ENCODE assay signal across 25 mouse cellular contexts in the genomic region with DNA sequence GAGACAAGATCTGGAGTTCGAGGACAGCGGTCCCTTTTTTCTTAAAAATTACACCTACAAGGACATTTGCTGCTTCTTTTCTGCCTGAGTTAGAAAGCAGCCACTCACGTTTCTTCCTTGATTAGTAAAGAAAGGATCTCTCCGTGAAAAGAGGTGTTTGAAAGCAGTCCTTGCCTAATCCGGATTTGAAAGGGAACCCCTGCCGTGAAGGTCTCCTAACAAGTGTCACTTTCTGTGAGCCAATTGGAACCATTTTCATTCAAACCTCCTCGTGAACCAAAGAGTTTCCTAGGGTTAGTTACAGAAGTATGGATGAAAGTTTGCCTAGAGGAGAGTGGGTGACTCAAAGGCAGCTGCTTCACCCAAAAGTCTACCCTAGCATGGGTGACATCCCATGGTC. TPM values are rescaled to one million over a fixed set of nuclear protein-coding genes. Genes with fewer than 3 reads are reported as not detected.
DNase-seq lines count a peak whose midpoint lies in the region; ATAC-seq and TF ChIP-seq lines count a peak whose summit lies in the region.
"Had no signal": no experiment of that assay in that cellular context is flagged by ENCODE, and none has a peak within 500 bp of the region (broad histone marks: within the 10 kb centered on the region; RNA-seq: fewer than 3 reads in every experiment).

No protein-coding gene starts in this region.

- no peak overlapping the region for H3K27ac ChIP-seq in hindbrain, embryonic 11.5 days (ENCODE audit: low read depth, low read length)
- H3K27ac ChIP-seq in hindbrain, embryonic 14.5 days, result no peak overlapping the region
- H3K27ac ChIP-seq in ES-E14 (ENCODE audit: insufficient read depth, low read depth, low read length, poor library complexity, severe bottlenecking), result no peak overlapping the region
- H3K27ac ChIP-seq: embryonic facial prominence, embryonic 13.5 days; gastrocnemius, adult 2 months; hindbrain, embryonic 10.5 days had no signal

- H3K4me1 ChIP-seq in hindbrain, embryonic 11.5 days (replicated peaks; ENCODE audit: control insufficient read depth, insufficient read depth, low read length), result no peaks in the 10 kb centered on the region
- no peaks in the 10 kb centered on the region for H3K4me1 ChIP-seq in hindbrain, embryonic 14.5 days (replicated peaks; ENCODE audit: control insufficient read depth, insufficient read depth, low read length)
- peaks cover 0 to 5% of the 10 kb centered on the region in 2 experiments; a peak in 2 of 4 replicates for H3K4me1 ChIP-seq in ES-E14 (ENCODE audit: control insufficient read depth in 2 of 2, insufficient read depth in 2 of 2, low read length in 2 of 2, poor library complexity in 1 of 2)
- H3K4me1 ChIP-seq: embryonic facial prominence, embryonic 13.5 days; hindbrain, embryonic 10.5 days had no signal

- H3K27me3 ChIP-seq in hindbrain, embryonic 11.5 days (ENCODE audit: control insufficient read depth, insufficient read depth, low read length), result no peaks in the 10 kb centered on the region
- H3K27me3 ChIP-seq in hindbrain, embryonic 14.5 days (ENCODE audit: control insufficient read depth, insufficient read depth, low read length), result no peaks in the 10 kb centered on the region
- H3K27me3 ChIP-seq: embryonic facial prominence, embryonic 13.5 days; heart, embryonic 12.5 days had no signal

- no peaks in the 10 kb centered on the region for H3K9me3 ChIP-seq in hindbrain, embryonic 11.5 days (ENCODE audit: control insufficient read depth, low read length)
- no peaks in the 10 kb centered on the region for H3K9me3 ChIP-seq in hindbrain, embryonic 14.5 days (ENCODE audit: control insufficient read depth, low read length)
- no peaks in the 10 kb centered on the region for H3K9me3 ChIP-seq in ES-E14 (ENCODE audit: control insufficient read depth, insufficient read depth, low read depth, low read length)
- H3K9me3 ChIP-seq: embryonic facial prominence, embryonic 13.5 days; heart, embryonic 12.5 days; hindbrain, embryonic 10.5 days had no signal

- DNase-seq in embryo, embryonic 10.5 days (ENCODE audit: low spot score), result peak; percentile 4
- no peak for DNase-seq in embryo, embryonic 11 days
- peak; percentile 0 for DNase-seq in hindbrain, embryonic 11.5 days (ENCODE audit: low spot score)
- no peak for DNase-seq in hindbrain, embryonic 14.5 days (ENCODE audit: low spot score)
- peak; percentile 24 for DNase-seq in ES-E14 (ENCODE audit: low read depth, low spot score)
- DNase-seq in left cerebral cortex, postnatal 14 days (ENCODE audit: low spot score in 2 of 2), result no peak
- no peak for DNase-seq in cerebellum, postnatal 4 days (ENCODE audit: low spot score in 2 of 2)
- DNase-seq: adrenal gland, postnatal 10 days; cerebellum, adult 11-12 months; cerebellum, adult 9-10 months; cerebellum, postnatal 25 days; gastrocnemius, adult 2 months; gastrocnemius, postnatal 25 days had no signal

- intact Hi-C loops in left cerebral cortex, postnatal 14 days (cut with DNase I), result no loop called here

- in situ Hi-C loops in ES-E14 (cut with MboI; ENCODE audit: low sequenced_read_pairs in 2 of 2, unreplicated experiment in 2 of 2), result no loop called here

- no peak overlapping the region for H3K4me2 ChIP-seq in hindbrain, embryonic 11.5 days (replicated peaks; ENCODE audit: low read depth, low read length)
- H3K4me2 ChIP-seq in hindbrain, embryonic 14.5 days (replicated peaks), result no peak overlapping the region
- H3K4me2 ChIP-seq: embryonic facial prominence, embryonic 13.5 days; heart, embryonic 12.5 days had no signal

- WGBS in hindbrain, embryonic 11.5 days, result 25% methylated on average over 7 of the region's 7 CpGs
- WGBS in hindbrain, embryonic 14.5 days, result 22% methylated on average over 7 of the region's 7 CpGs

- no peak overlapping the region for H3K4me3 ChIP-seq in hindbrain, embryonic 11.5 days (ENCODE audit: low read depth, low read length)
- no peak overlapping the region for H3K4me3 ChIP-seq in hindbrain, embryonic 14.5 days (replicated peaks; ENCODE audit: low read length)
- no peak overlapping the region for H3K4me3 ChIP-seq in ES-E14 (ENCODE audit: insufficient read depth in 1 of 2, low read depth in 1 of 2, low read length in 2 of 2, poor library complexity in 1 of 2, severe bottlenecking in 1 of 2)
- H3K4me3 ChIP-seq: embryonic facial prominence, embryonic 13.5 days; gastrocnemius, adult 2 months; heart, embryonic 12.5 days; hindbrain, embryonic 10.5 days had no signal

- no peaks in the 10 kb centered on the region for H3K36me3 ChIP-seq in hindbrain, embryonic 11.5 days (ENCODE audit: control insufficient read depth, insufficient read depth, low read length)
- no peaks in the 10 kb centered on the region for H3K36me3 ChIP-seq in hindbrain, embryonic 14.5 days (replicated peaks; ENCODE audit: control insufficient read depth, insufficient read depth)
- H3K36me3 ChIP-seq in ES-E14 (ENCODE audit: control insufficient read depth, insufficient read depth, low read length, poor library complexity, severe bottlenecking), result no peaks in the 10 kb centered on the region
- H3K36me3 ChIP-seq: embryonic facial prominence, embryonic 13.5 days; heart, embryonic 12.5 days; hindbrain, embryonic 10.5 days had no signal

- no peak overlapping the region for H3K9ac ChIP-seq in hindbrain, embryonic 11.5 days (ENCODE audit: low read depth, low read length)
- no peak overlapping the region for H3K9ac ChIP-seq in hindbrain, embryonic 14.5 days
- no peak overlapping the region for H3K9ac ChIP-seq in ES-E14 (ENCODE audit: insufficient read depth, low read depth, low read length, poor library complexity, severe bottlenecking)
- H3K9ac ChIP-seq: embryonic facial prominence, embryonic 13.5 days; heart, embryonic 12.5 days had no signal

- no peak for ATAC-seq in hindbrain, embryonic 11.5 days (ENCODE audit: low FRiP score)
- no peak for ATAC-seq in hindbrain, embryonic 14.5 days (ENCODE audit: low FRiP score)
- ATAC-seq: hindbrain, embryonic 16.5 days; inflammation-experienced regulatory T-cells, adult 6 months; intestine, postnatal 0 days had no signal

TF ChIP-seq in ES-E14, 5 proteins besides CTCF, POLR2A, EP300 and RAD21:
- TF ChIP-seq CHD2 (IDR thresholded peaks at IDR 0.05; ENCODE audit: low read depth, low read length), result no peak
- no peak for TF ChIP-seq ZC3H11A (IDR thresholded peaks at IDR 0.05; ENCODE audit: borderline replicate concordance, low read depth, low read length)
- TF ChIP-seq MAFK (IDR thresholded peaks at IDR 0.05; ENCODE audit: insufficient read depth, low read depth, low read length), result no peak
- TF ChIP-seq ZNF384 (IDR thresholded peaks at IDR 0.05; ENCODE audit: low read depth, low read length), result no peak
- TF ChIP-seq HCFC1 (IDR thresholded peaks at IDR 0.05; ENCODE audit: borderline replicate concordance, insufficient read depth, low read length), result no peak

RNA-seq across cellular contexts. Expression of a gene that starts 32.5 kb away (rescaled TPM):
- 1.6 and 2.1 TPM in 2 replicates for polyA plus RNA-seq in hindbrain, embryonic 11.5 days (2014; fragmentation: Nextera tagmentation; extraction: Ambion mirVana)
- polyA plus RNA-seq in hindbrain, embryonic 14.5 days (2014; fragmentation: Nextera tagmentation; extraction: Ambion mirVana), result 9.0 and 9.7 TPM in 2 replicates
- 0.04 TPM in 1 of 2 replicates, not detected in the other for total RNA-seq in ES-E14 (2012; rRNA removed)
- total RNA-seq in left cerebral cortex, postnatal 14 days (2021), result 10 to 100 TPM; 23.0 to 27.3 TPM
- total RNA-seq: granulocyte monocyte progenitor cell, adult 5-6 weeks had no signal
- polyA plus RNA-seq: C2C12; inflammation-experienced regulatory T-cells, adult 6 months had no signal

RNA-seq across cellular contexts. Expression of a gene that starts 41.5 kb away (rescaled TPM):
- 0.31 TPM in 1 of 2 replicates, not detected in the other for polyA plus RNA-seq in hindbrain, embryonic 11.5 days (2014; fragmentation: Nextera tagmentation; extraction: Ambion mirVana)
- polyA plus RNA-seq in hindbrain, embryonic 14.5 days (2014; fragmentation: Nextera tagmentation; extraction: Ambion mirVana), result 1.3 and 2.5 TPM in 2 replicates
- not detected in 2 replicates for total RNA-seq in ES-E14 (2012; rRNA removed)
- 1 to 10 TPM; 3.8 to 5.1 TPM for total RNA-seq in left cerebral cortex, postnatal 14 days (2021)
- total RNA-seq: adrenal gland, postnatal 4 days; gastrocnemius, adult 2 months; gastrocnemius, postnatal 25 days; granulocyte monocyte progenitor cell, adult 5-6 weeks; heart, adult 8-10 months; heart, postnatal 25 days had no signal
- polyA plus RNA-seq: C2C12; embryonic facial prominence, embryonic 13.5 days; heart, embryonic 12.5 days; heart, embryonic 16.5 days; hindbrain, embryonic 10.5 days; inflammation-experienced regulatory T-cells, adult 6 months had no signal

Comparison
In these comparisons a context has a peak if more than half of its experiments do, and no peak if none do; other contexts are left out.
1. DNase-seq: peak in embryo, embryonic 10.5 days (single experiment), hindbrain, embryonic 11.5 days (single experiment) and ES-E14 (single experiment); none in embryo, embryonic 11 days (single experiment), hindbrain, embryonic 14.5 days (single experiment), left cerebral cortex, postnatal 14 days (0 of 2) and cerebellum, postnatal 4 days (0 of 2).
2. RNA of a gene that starts 32.5 kb away (total RNA-seq): 23.0 to 27.3 TPM in left cerebral cortex, postnatal 14 days; 0.04 TPM in ES-E14; every median in the first group is over 10 times any median in the second.